Mouse (Mus musculus) midbrain, embryonic 13.5 days (tissue): ENCODE measurements around the gene Scube1. TPM values are rescaled to one million over a fixed set of nuclear protein-coding genes. Genes with fewer than 3 reads are reported as not detected.

Experiments used
- ATAC-seq: fragments of 200-750 bp; cut with Nextera tagmentation; 2 replicates; pipeline ENCODE4 v1.8.0; 2017; ENCODE audit warnings: mild to moderate bottlenecking, moderate TSS enrichment, moderate library complexity
- H3K27ac ChIP-seq: fragments of 300-500 bp; sonication (generic); 2 replicates; pipeline ENCODE4 v1.5.1; 2015; ENCODE audit warnings: inconsistent platforms, mild to moderate bottlenecking, moderate library complexity
- H3K27me3 ChIP-seq: fragments of 300-500 bp; sonication (generic); 2 replicates; pipeline ENCODE4 v1.6.1; 2015; ENCODE audit warnings: mild to moderate bottlenecking, inconsistent platforms
- H3K36me3 ChIP-seq: fragments of 300-500 bp; sonication (generic); 2 replicates; pipeline ENCODE4 v1.6.1; 2015; ENCODE audit warnings: mild to moderate bottlenecking, inconsistent platforms
- H3K4me1 ChIP-seq: fragments of 300-500 bp; sonication (generic); replicated peaks from 2 replicates; pipeline ENCODE4 v1.6.1; 2015; ENCODE audit warnings: inconsistent platforms
- H3K4me2 ChIP-seq: fragments of 300-500 bp; sonication (generic); replicated peaks from 2 replicates; pipeline ENCODE4 v1.6.1; 2015; ENCODE audit warnings: moderate library complexity, mild to moderate bottlenecking, inconsistent platforms
- H3K4me3 ChIP-seq: fragments of 300-500 bp; sonication (generic); replicated peaks from 2 replicates; pipeline ENCODE4 v1.5.1; 2015; ENCODE audit warnings: mild to moderate bottlenecking, inconsistent platforms
- H3K9ac ChIP-seq: fragments of 300-500 bp; sonication (generic); replicated peaks from 2 replicates; pipeline ENCODE4 v1.6.1; 2015; ENCODE audit warnings: mild to moderate bottlenecking, inconsistent platforms
- H3K9me3 ChIP-seq: fragments of 300-500 bp; sonication (generic); 2 replicates; pipeline ENCODE4 v1.6.1; 2016; ENCODE audit warnings: mild to moderate bottlenecking, inconsistent platforms
- WGBS: fragments of 180-500 bp; shearing (Covaris S2); methylation state at CpG from one replicate; pipeline ENCODE4 v1.1.7; 2015; 5-methylcytosine and 5-hydroxymethylcytosine counted together
- polyA plus RNA-seq: library from polyadenylated mRNA; unstranded; fragments of >200 nt; fragmentation: Nextera tagmentation; extraction: Ambion mirVana; gene quantifications from 2 replicates; pipeline ENCODE4 v1.2.1, GENCODE M21; 2015

Scube1 gene
- polyA plus RNA-seq, 1 experiment from 2014 or later, result 16.7 TPM

DNA sequence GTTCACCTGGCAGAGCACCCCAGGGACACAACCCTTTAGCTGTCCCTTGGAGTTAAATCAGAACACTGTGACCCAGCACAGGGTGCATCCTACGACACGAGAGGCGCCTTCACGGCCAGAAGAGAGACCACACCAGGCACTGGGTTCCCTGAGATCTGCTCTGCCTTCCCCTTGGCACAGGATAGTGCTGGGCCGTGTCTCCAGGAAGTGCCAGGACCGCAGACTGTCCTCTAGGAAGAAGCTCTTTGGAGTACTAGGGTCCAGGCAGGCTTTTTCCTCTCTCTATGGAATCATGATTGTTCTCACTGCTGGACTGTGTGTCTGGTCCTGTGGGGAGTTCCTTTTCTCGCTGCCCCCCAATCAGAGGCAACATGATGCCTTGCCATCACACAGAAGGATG lies 44.5 kb downstream of the Scube1 start:
- ATAC-seq, result no peak
- no peak overlapping the region for H3K4me2 ChIP-seq
- WGBS, result 88% methylated on average over 7 of the region's 7 CpGs
- no peaks in the 10 kb centered on the region; the same call in 1 of the 2 replicates for H3K36me3 ChIP-seq
- no peaks in the 10 kb centered on the region for H3K9me3 ChIP-seq
- no peak overlapping the region for H3K27ac ChIP-seq
- H3K9ac ChIP-seq, result no peak overlapping the region
- H3K4me1 ChIP-seq, result peaks cover 26% of the 10 kb centered on the region
- peaks cover 32% of the 10 kb centered on the region for H3K27me3 ChIP-seq
- no peak overlapping the region for H3K4me3 ChIP-seq

DNA sequence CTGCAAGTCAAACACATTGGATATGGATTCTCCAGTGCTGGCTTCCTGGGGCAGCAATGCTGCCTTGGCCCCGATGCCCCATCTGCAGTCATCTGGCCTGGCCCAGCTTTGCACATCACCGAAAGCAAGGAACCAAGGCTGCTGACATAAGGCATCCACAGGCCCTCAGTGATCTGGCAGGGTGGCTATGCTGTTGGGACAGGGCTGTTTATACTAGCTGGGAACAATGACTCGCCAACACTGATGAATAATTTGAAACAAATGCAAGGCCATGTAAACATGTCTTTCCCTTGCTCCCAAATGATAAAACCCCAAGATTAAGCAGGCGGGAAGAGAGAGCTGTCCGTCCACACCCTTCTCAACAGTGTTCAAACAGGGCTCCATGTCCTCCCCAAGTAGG lies 45.1 kb downstream of the Scube1 start:
- H3K4me3 ChIP-seq, result no peak overlapping the region
- no peak for ATAC-seq
- no peaks in the 10 kb centered on the region for H3K9me3 ChIP-seq
- WGBS, result 87% methylated on average over 5 of the region's 5 CpGs
- peaks cover 32% of the 10 kb centered on the region for H3K27me3 ChIP-seq
- peaks cover 26% of the 10 kb centered on the region for H3K4me1 ChIP-seq
- H3K36me3 ChIP-seq, result no peaks in the 10 kb centered on the region; the same call in 1 of the 2 replicates
- H3K27ac ChIP-seq, result no peak overlapping the region
- H3K4me2 ChIP-seq, result no peak overlapping the region
- no peak overlapping the region for H3K9ac ChIP-seq

DNA sequence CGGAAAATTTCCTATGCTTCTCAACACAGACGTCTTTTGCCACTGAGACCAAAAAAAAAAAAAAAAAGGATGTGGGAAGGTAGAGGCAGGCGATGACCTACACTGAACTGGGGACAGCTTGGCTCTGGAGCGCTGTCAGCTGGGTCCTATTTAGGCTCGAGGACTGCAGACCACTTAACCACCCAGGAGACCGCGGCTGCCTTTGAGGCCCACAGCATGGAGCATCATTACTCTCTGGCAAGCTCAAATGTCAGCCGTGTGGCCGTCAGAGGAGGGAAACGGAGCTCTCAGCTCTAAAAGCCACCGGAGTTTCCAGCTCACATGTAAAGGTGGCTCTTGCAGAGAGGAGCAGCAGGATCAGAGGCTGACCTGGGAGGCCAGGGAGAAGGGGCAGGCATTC lies 46.2 kb downstream of the Scube1 start:
- WGBS, result 4% methylated on average over 10 of the region's 11 CpGs
- peaks cover 32% of the 10 kb centered on the region for H3K27me3 ChIP-seq
- peak; percentile 66 for ATAC-seq
- H3K4me2 ChIP-seq, result 0 out of 2 replicates have a peak overlapping the region, but pooled peaks have one; percentile 20
- peaks cover 26% of the 10 kb centered on the region for H3K4me1 ChIP-seq
- no peak overlapping the region for H3K9ac ChIP-seq
- no peaks in the 10 kb centered on the region; the same call in 1 of the 2 replicates for H3K36me3 ChIP-seq
- no peaks in the 10 kb centered on the region for H3K9me3 ChIP-seq
- H3K4me3 ChIP-seq, result no peak overlapping the region
- peak overlapping the region; percentile 51 for H3K27ac ChIP-seq

DNA sequence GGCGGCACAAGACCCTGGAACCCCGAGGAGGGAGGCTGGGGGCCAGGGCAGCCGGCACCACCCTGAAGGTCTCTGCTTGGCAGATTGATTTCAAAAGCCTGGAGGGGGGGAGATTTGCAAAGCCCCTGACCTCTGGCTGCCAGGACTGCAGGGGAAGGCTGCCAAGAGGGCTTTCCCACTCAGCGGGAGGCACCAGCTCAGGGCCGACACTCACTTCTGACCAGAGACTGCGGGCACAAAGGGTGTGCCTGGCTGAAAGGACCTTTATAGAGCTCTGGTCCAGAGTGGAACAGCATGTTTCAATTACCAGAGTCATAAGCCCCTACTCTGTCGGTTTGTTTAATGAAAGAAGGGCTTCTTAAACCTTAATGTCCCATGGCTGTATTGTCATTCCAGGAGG lies 46.7 kb downstream of the Scube1 start:
- peak overlapping the region; percentile 51; the same call in 1 of the 2 replicates for H3K27ac ChIP-seq
- H3K4me2 ChIP-seq, result peak overlapping the region; percentile 20; the same call in 1 of the 2 replicates
- peak; percentile 57 for ATAC-seq

DNA sequence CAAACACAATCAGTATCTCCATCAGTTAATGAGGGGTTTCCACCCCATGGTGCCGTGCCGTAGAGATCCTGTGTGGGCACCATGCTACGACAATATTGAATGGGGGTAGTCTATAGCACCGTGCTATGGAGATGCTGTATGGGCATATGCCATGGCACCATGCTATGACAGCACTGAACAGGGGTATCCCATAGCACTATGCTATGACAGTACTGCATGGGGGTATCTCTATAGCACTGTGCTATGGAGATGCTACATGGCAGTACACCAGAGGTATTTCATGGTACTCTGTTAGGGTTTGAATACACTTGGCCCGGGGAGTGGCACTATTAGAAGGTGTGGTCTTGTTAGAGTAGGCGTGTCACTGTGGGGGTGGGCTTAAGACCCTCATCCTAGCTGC lies 47.7 kb downstream of the Scube1 start:
- no peak overlapping the region for H3K27ac ChIP-seq
- no peak overlapping the region for H3K9ac ChIP-seq
- H3K4me2 ChIP-seq, result no peak overlapping the region
- WGBS, result 99% methylated on average over 6 of the region's 6 CpGs
- no peaks in the 10 kb centered on the region for H3K9me3 ChIP-seq
- peaks cover 26% of the 10 kb centered on the region for H3K4me1 ChIP-seq
- H3K4me3 ChIP-seq, result no peak overlapping the region
- peak; percentile 61 for ATAC-seq
- peaks cover 34% of the 10 kb centered on the region for H3K27me3 ChIP-seq
- H3K36me3 ChIP-seq, result no peaks in the 10 kb centered on the region; the same call in 1 of the 2 replicates

More for the DNA sequence above, 46.7 kb downstream of the Scube1 start:
- H3K9me3 ChIP-seq, result no peaks in the 10 kb centered on the region
- peaks cover 32% of the 10 kb centered on the region for H3K27me3 ChIP-seq
- 10% methylated on average over 7 of the region's 7 CpGs for WGBS
- no peaks in the 10 kb centered on the region; the same call in 1 of the 2 replicates for H3K36me3 ChIP-seq
- peaks cover 26% of the 10 kb centered on the region for H3K4me1 ChIP-seq
- H3K4me3 ChIP-seq, result no peak overlapping the region
- H3K9ac ChIP-seq, result peak overlapping the region; percentile 23; the same call in 1 of the 2 replicates

DNA sequence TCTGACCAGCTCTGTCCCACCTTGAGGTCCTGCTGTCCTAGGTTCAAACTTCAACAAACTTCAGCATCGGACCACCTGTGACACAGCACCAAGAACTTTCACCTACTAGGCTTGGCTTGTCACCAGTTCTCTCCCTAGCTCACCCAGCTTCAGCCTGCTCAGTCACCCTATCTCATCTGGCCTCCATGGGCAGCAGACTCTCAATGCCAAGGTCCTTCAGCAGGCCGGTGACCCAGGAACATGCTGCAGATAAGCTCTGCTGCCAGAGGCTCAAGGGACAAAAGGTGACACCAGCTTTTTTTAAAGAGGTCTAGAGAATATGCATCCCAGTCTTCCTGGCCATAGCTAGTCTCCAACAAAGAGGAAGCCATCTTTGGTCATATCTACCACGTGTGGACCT lies 48.5 kb downstream of the Scube1 start:
- H3K9me3 ChIP-seq, result no peaks in the 10 kb centered on the region
- H3K9ac ChIP-seq, result no peak overlapping the region
- H3K4me3 ChIP-seq, result no peak overlapping the region
- no peaks in the 10 kb centered on the region; the same call in 1 of the 2 replicates for H3K36me3 ChIP-seq
- H3K4me1 ChIP-seq, result peaks cover 26% of the 10 kb centered on the region
- ATAC-seq, result no peak
- 92% methylated on average over 3 of the region's 3 CpGs for WGBS
- H3K4me2 ChIP-seq, result no peak overlapping the region
- peaks cover 29% of the 10 kb centered on the region for H3K27me3 ChIP-seq
- H3K27ac ChIP-seq, result no peak overlapping the region

DNA sequence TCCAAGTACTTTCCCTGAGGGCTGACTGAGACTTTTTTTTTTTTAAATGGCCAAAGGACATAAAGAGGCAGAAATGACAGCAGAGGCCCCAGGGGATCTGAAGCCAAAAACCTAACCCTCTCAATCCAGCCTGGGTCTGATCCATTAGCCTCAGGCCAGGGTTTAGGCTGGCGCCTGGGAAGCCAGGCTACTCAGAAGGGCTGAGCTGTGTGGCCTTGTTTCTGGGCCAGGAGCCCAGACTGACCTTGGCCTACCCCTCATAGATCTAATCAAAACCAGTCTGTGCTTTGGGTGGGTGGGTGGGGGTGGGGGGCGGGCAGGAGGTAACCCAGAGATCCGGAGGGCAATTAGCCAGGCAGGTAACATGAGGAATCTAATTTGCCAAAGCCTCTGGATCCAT lies 51.2 kb downstream of the Scube1 start:
- Histone ChIP-seq H3K36me3 (no peaks in the 10 kb centered on the region; the same call in 1 of the 2 replicates), H3K27me3 (peaks cover 16% of the 10 kb centered on the region; the same call in 1 of the 2 replicates), H3K4me2 (no peak overlapping the region), H3K9ac (no peak overlapping the region), H3K4me1 (peaks cover 14% of the 10 kb centered on the region), H3K9me3 (no peaks in the 10 kb centered on the region), H3K4me3 (no peak overlapping the region), H3K27ac (no peak overlapping the region)
- ATAC-seq, result no peak
- WGBS, result 72% methylated on average over 3 of the region's 3 CpGs

DNA sequence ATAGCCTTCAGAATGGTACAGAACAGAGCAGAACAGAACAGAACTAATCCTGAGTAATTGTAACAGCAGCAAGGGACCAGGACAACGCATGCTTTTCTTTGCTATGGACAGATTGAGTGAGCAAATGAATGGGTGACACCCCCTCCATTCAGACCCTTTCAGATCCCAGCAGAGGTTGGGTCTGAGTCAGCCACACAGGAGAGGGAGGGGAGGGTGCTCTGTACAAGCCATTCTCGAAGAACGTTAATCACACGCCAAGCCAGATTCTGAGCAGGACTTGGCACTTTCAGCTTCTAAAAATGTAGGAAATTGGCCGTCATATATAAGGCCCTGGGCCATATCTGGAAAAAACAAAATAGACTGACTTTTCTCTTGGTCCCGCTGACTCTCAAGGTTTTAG lies 57.3 kb downstream of the Scube1 start:
- no peak overlapping the region for H3K4me2 ChIP-seq
- H3K36me3 ChIP-seq, result no peaks in the 10 kb centered on the region
- peaks cover 13% of the 10 kb centered on the region for H3K4me1 ChIP-seq
- no peak for ATAC-seq
- no peak overlapping the region for H3K4me3 ChIP-seq
- no peak overlapping the region; the same call in 1 of the 2 replicates for H3K9ac ChIP-seq
- peaks cover 29% of the 10 kb centered on the region for H3K27me3 ChIP-seq
- no peaks in the 10 kb centered on the region for H3K9me3 ChIP-seq
- no peak overlapping the region for H3K27ac ChIP-seq
- WGBS, result 45% methylated on average over 6 of the region's 6 CpGs

DNA sequence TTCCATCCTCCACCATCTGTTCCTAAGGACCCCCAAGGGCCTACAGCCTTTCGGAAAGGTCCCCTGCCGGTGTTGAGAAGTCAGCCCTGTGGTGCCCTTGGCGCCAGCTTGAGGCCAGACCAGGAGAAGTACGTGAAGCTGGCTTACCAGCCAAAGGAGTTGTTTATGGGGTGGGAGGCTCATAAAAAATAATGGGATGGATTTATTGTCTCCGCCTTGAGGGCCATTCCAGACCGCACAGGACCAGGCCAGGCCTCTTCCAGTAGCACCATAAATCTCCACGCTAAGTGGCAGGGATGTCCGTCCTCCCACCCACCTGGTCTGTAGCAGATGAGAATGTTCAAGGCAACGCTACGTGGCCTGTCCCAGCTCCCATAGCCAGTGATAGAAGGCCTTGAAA lies 58.4 kb downstream of the Scube1 start:
- Histone ChIP-seq H3K36me3 (no peaks in the 10 kb centered on the region), H3K4me1 (peaks cover 21% of the 10 kb centered on the region), H3K9me3 (no peaks in the 10 kb centered on the region), H3K9ac (no peak overlapping the region), H3K4me2 (no peak overlapping the region), H3K27ac (no peak overlapping the region), H3K27me3 (peaks cover 28% of the 10 kb centered on the region), H3K4me3 (no peak overlapping the region)
- no peak for ATAC-seq
- 88% methylated on average over 10 of the region's 10 CpGs for WGBS

DNA sequence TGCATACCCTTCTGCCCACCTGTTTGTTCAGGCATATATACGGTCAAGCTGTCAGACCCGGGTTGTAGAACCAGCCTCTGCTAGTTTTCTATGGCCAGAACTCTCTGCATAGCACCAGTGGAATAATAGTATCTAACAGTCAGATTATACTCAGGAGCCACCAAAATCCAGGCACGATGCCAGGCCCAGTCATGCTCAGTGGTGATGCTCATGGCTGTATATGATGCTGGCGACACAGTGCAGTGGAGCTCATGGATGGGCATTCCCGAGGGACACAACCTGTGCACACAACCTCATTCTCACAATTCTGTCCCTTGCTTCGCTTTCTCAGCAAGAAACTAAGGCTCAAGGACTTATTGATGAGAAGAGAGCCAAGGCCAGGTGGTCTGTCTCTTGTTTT lies 58.8 kb downstream of the Scube1 start:
- no peaks in the 10 kb centered on the region for H3K9me3 ChIP-seq
- H3K4me3 ChIP-seq, result no peak overlapping the region
- H3K27ac ChIP-seq, result no peak overlapping the region
- H3K4me2 ChIP-seq, result no peak overlapping the region
- ATAC-seq, result no peak
- H3K4me1 ChIP-seq, result peaks cover 21% of the 10 kb centered on the region
- no peak overlapping the region for H3K9ac ChIP-seq
- peaks cover 33% of the 10 kb centered on the region for H3K27me3 ChIP-seq
- H3K36me3 ChIP-seq, result no peaks in the 10 kb centered on the region
- WGBS, result 91% methylated on average over 6 of the region's 6 CpGs

DNA sequence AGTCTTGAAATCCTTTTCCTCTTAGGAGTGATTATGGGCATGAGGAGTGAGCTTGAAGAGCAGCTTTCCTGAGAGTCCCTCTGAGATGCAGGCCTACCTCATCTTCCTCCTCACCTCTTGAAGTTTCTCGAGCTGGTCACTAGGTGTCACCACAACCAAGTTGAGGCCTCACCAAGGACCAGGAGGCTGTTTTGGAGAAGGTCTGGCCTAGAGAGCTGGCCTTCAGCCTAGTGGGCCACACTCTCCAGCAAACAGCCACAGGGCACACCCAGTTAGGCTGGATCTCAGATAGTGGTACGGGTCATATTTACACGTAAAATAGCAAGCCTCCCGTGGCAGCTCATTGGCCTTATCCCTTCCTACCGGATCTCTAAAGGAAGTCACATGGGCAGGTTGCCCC lies 60.1 kb downstream of the Scube1 start:
- 61% methylated on average over 5 of the region's 5 CpGs for WGBS
- no peak overlapping the region for H3K4me2 ChIP-seq
- H3K27ac ChIP-seq, result no peak overlapping the region
- H3K9ac ChIP-seq, result 0 out of 2 replicates have a peak overlapping the region, but pooled peaks have one; percentile 36
- H3K36me3 ChIP-seq, result no peaks in the 10 kb centered on the region
- peaks cover 21% of the 10 kb centered on the region for H3K4me1 ChIP-seq
- no peaks in the 10 kb centered on the region for H3K9me3 ChIP-seq
- H3K27me3 ChIP-seq, result peaks cover 43% of the 10 kb centered on the region
- peak; percentile 69; the same call in 1 of the 2 replicates for ATAC-seq
- H3K4me3 ChIP-seq, result no peak overlapping the region

DNA sequence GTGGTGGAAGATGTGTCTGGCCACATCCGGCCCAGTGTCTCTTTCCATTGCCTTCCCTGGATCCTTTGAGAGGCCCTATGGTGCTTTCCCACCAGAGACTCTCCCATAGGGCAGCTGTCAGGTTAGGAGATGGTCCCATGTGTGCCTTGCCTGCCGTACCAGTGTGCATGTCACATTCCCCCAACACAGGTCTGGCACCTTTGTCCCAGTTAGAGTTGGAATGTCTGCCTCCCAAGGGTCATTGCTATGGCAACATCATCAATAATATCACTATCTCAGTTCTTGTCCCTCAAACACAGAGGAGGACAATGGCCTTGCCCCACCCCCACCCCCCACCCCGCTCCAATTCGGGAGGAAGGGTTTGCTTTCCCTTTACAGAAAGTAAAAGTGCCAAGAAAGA lies 61.8 kb downstream of the Scube1 start:
- Histone ChIP-seq H3K27me3 (peaks cover 43% of the 10 kb centered on the region), H3K4me3 (no peak overlapping the region), H3K4me1 (peaks cover 21% of the 10 kb centered on the region), H3K9ac (no peak overlapping the region), H3K27ac (no peak overlapping the region), H3K36me3 (no peaks in the 10 kb centered on the region), H3K9me3 (no peaks in the 10 kb centered on the region), H3K4me2 (no peak overlapping the region)
- 21% methylated on average over 4 of the region's 4 CpGs for WGBS
- no peak for ATAC-seq

DNA sequence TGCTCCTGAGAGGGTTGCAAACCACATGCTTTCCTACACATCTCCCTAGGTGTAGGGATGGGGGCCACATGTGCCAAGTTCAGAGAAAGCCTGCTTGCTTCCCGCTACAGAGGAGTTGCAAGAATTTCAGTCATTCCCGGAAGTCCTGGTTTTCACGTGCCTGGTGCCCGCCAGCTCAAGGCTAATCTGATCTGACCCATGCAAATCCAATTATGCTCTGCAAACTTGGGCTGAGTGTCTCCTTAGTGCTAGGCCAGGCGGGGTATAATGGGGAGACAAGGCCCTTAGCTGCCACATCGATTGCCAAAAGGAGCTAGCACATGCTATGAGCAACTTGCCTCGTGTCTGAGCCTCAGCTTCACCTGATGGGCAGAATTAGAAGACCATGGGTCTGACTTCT lies 62.7 kb downstream of the Scube1 start:
- whole genome bisulfite sequencing, result 33% methylated on average over 7 of the region's 7 CpGs
- Histone ChIP-seq H3K4me1 (peaks cover 21% of the 10 kb centered on the region), H3K27ac (no peak overlapping the region), H3K27me3 (peaks cover 43% of the 10 kb centered on the region), H3K9me3 (no peaks in the 10 kb centered on the region), H3K9ac (no peak overlapping the region), H3K4me3 (no peak overlapping the region), H3K36me3 (no peaks in the 10 kb centered on the region), H3K4me2 (no peak overlapping the region)
- ATAC-seq, result no peak
